Mouse (Mus musculus) testis, adult 2 months (tissue): ENCODE measurements around the gene Rasgef1b. TPM values are rescaled to one million over a fixed set of nuclear protein-coding genes. Genes with fewer than 3 reads are reported as not detected.

Experiments used
- H3K27ac ChIP-seq: fragments of 200-500 bp; 2 replicates; pipeline ENCODE4 v1.5.1; 2012; ENCODE audit warnings: low read depth, low read length; ENCODE audit not compliant: control insufficient read depth, insufficient read depth
- H3K27me3 ChIP-seq: fragments of 200-500 bp; 2 replicates; pipeline ENCODE4 v1.6.1; 2012; ENCODE audit warnings: mild to moderate bottlenecking, low read length, moderate library complexity; ENCODE audit not compliant: control insufficient read depth, insufficient read depth
- H3K36me3 ChIP-seq: fragments of 200-500 bp; 2 replicates; pipeline ENCODE4 v1.6.1; 2012; ENCODE audit warnings: mild to moderate bottlenecking, low read length; ENCODE audit not compliant: control insufficient read depth, insufficient read depth
- H3K4me1 ChIP-seq: fragments of 200-500 bp; 2 replicates; pipeline ENCODE4 v1.6.1; 2012; ENCODE audit warnings: low read length; ENCODE audit not compliant: control insufficient read depth, insufficient read depth
- H3K4me3 ChIP-seq: fragments of 200-500 bp; 2 replicates; pipeline ENCODE4 v1.5.1; 2012; ENCODE audit warnings: low read depth, mild to moderate bottlenecking, low read length, moderate library complexity, mixed read lengths; ENCODE audit not compliant: control insufficient read depth
- CTCF ChIP-seq: fragments of 200-500 bp; IDR thresholded peaks from 2 replicates; pipeline ENCODE4 v1.5.1; 2012; ENCODE audit warnings: low read depth, mild to moderate bottlenecking, inconsistent platforms, low read length, moderate library complexity; ENCODE audit not compliant: control insufficient read depth, insufficient read depth, insufficient replicate concordance
- POLR2A ChIP-seq: fragments of 200-500 bp; IDR thresholded peaks from 2 replicates; pipeline ENCODE4 v1.6.1; 2012; ENCODE audit warnings: low read depth, mild to moderate bottlenecking, inconsistent platforms, low read length, moderate library complexity; ENCODE audit not compliant: control insufficient read depth
- polyA plus RNA-seq: library from polyadenylated mRNA; depleted of rRNA; stranded (reverse); fragments of >200 nt; gene quantifications from 2 replicates; pipeline ENCODE4 v1.2.3, GENCODE M21; 2012

Gene Rasgef1b
- polyA plus RNA-seq, 1 experiment, result 3.2 TPM

GRCm38 (mm10) chr5:99378437-99379226 lies 350.2 kb downstream of the Rasgef1b start:
- peaks cover 7% of the 10 kb centered on the region for H3K4me1 ChIP-seq
- TF ChIP-seq CTCF, result no peak
- no peak for TF ChIP-seq POLR2A
- no peaks in the 10 kb centered on the region for H3K27me3 ChIP-seq
- H3K27ac ChIP-seq, result no peak overlapping the region
- H3K4me3 ChIP-seq, result no peak overlapping the region
- H3K36me3 ChIP-seq, result no peaks in the 10 kb centered on the region

GRCm38 (mm10) chr5:99375725-99376124 lies 353.1 kb downstream of the Rasgef1b start:
- H3K27ac ChIP-seq, result no peak overlapping the region
- no peaks in the 10 kb centered on the region for H3K36me3 ChIP-seq
- no peaks in the 10 kb centered on the region for H3K27me3 ChIP-seq
- H3K4me3 ChIP-seq, result peak overlapping the region; percentile 11; the same call in 1 of the 2 replicates
- peaks cover 7% of the 10 kb centered on the region for H3K4me1 ChIP-seq
- TF ChIP-seq POLR2A, result no peak
- no peak for TF ChIP-seq CTCF

- no peaks in the 10 kb centered on the region for H3K36me3 ChIP-seq
- H3K27me3 ChIP-seq, result no peaks in the 10 kb centered on the region
- no peak overlapping the region for H3K27ac ChIP-seq
- TF ChIP-seq POLR2A (no peak), CTCF (no peak)
- H3K4me1 ChIP-seq, result peaks cover 6% of the 10 kb centered on the region
- peak overlapping the region; percentile 42 for H3K4me3 ChIP-seq
Observed at GRCm38 (mm10) chr5:99374460-99374859, 354.4 kb downstream of the Rasgef1b start.

GRCm38 (mm10) chr5:99373570-99374151 lies 355.2 kb downstream of the Rasgef1b start:
- Histone ChIP-seq H3K4me1 (no peaks in the 10 kb centered on the region), H3K27me3 (no peaks in the 10 kb centered on the region), H3K4me3 (no peak overlapping the region; the same call in 1 of the 2 replicates), H3K27ac (no peak overlapping the region), H3K36me3 (no peaks in the 10 kb centered on the region)
- no peak for TF ChIP-seq CTCF
- no peak for TF ChIP-seq POLR2A

- Histone ChIP-seq H3K4me1 (no peaks in the 10 kb centered on the region), H3K36me3 (no peaks in the 10 kb centered on the region), H3K27me3 (no peaks in the 10 kb centered on the region), H3K27ac (no peak overlapping the region), H3K4me3 (no peak overlapping the region)
- TF ChIP-seq CTCF, result no peak
- TF ChIP-seq POLR2A, result no peak
Observed at GRCm38 (mm10) chr5:99370636-99371035, 358.2 kb downstream of the Rasgef1b start.

GRCm38 (mm10) chr5:99369256-99369655 lies 359.6 kb downstream of the Rasgef1b start:
- no peaks in the 10 kb centered on the region for H3K4me1 ChIP-seq
- H3K36me3 ChIP-seq, result no peaks in the 10 kb centered on the region
- TF ChIP-seq POLR2A (no peak), CTCF (no peak)
- H3K27ac ChIP-seq, result no peak overlapping the region
- no peak overlapping the region for H3K4me3 ChIP-seq
- H3K27me3 ChIP-seq, result no peaks in the 10 kb centered on the region

- TF ChIP-seq CTCF (no peak), POLR2A (no peak)
- no peaks in the 10 kb centered on the region for H3K4me1 ChIP-seq
- H3K27ac ChIP-seq, result no peak overlapping the region
- H3K27me3 ChIP-seq, result no peaks in the 10 kb centered on the region
- H3K4me3 ChIP-seq, result no peak overlapping the region
- no peaks in the 10 kb centered on the region for H3K36me3 ChIP-seq
Observed at GRCm38 (mm10) chr5:99368615-99369014, 360.2 kb downstream of the Rasgef1b start.
